Comparison of ENCODE assay signal across 21 mouse cellular contexts in the genomic region with DNA sequence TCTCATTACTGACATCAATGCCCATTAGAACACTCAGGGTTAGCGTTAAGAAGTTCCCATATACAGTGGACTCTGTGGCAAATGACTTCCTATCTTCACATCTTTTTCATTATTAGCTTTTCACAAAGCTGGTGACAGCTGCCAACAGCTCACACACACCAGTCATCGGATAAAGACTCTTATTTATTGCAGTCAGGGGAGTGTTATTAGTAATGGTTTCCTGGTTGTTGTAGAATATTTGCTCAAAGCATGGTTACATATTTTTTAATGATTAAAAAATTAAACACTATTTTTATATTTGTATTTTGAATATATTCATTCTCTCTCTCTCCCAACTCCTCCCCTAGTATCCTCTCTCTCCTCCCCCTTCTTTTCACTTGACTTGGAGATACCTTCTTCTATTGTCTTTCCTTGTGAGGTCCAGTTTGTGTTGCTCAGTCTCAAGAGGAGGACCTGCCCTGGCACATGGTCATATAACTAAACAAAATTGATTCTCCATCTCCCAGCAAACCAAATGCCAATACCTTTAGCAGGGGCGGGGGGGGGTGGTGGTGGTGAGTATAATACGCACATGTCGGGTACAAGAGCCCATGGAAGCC.
DNase-seq lines count a peak whose midpoint lies in the region; ATAC-seq lines count a peak whose summit lies in the region.
"Had no signal": no experiment of that assay in that cellular context is flagged by ENCODE, and none has a peak within 500 bp of the region (broad histone marks: within the 10 kb centered on the region; RNA-seq: fewer than 3 reads in every experiment).

No protein-coding gene starts in this region.

- no peaks in the 10 kb centered on the region for H3K9me3 ChIP-seq in forebrain, embryonic 11.5 days (ENCODE audit: control insufficient read depth, low read length)
- no peaks in the 10 kb centered on the region for H3K9me3 ChIP-seq in forebrain, embryonic 10.5 days
- no peaks in the 10 kb centered on the region for H3K9me3 ChIP-seq in neural tube, embryonic 11.5 days (ENCODE audit: control insufficient read depth, low read length)
- no peaks in the 10 kb centered on the region for H3K9me3 ChIP-seq in midbrain, embryonic 14.5 days (ENCODE audit: control insufficient read depth, low read length)
- no peaks in the 10 kb centered on the region for H3K9me3 ChIP-seq in neural tube, embryonic 15.5 days (replicated peaks)
- H3K9me3 ChIP-seq: embryonic facial prominence, embryonic 10.5 days; limb, embryonic 13.5 days; liver, embryonic 13.5 days; stomach, embryonic 15.5 days had no signal

- no peak for DNase-seq in forebrain, embryonic 11.5 days (ENCODE audit: low spot score)
- DNase-seq in forebrain, embryonic 10.5 days (ENCODE audit: extremely low spot score, low spot score) = no peak
- DNase-seq in neural tube, embryonic 11.5 days (ENCODE audit: low spot score) = no peak
- no peak for DNase-seq in neural tube, embryonic 10.5 days (ENCODE audit: extremely low spot score, low spot score)
- no peak for DNase-seq in midbrain, embryonic 14.5 days
- no peak for DNase-seq in adrenal gland, adult 2 months
- no peak for DNase-seq in urinary bladder, postnatal 36 days (ENCODE audit: low spot score in 2 of 2)
- DNase-seq: adrenal gland, postnatal 14 days; cerebellum, adult 18-20 months; cerebellum, postnatal 25 days; gastrocnemius, postnatal 14 days; liver, embryonic 13.5 days; lung, embryonic 14.5 days; lung, postnatal 36 days; right cerebral cortex, postnatal 25 days; thymus, adult 2 months had no signal

- H3K36me3 ChIP-seq in forebrain, embryonic 11.5 days (ENCODE audit: control insufficient read depth, insufficient read depth, low read length) = no peaks in the 10 kb centered on the region
- H3K36me3 ChIP-seq in forebrain, embryonic 10.5 days (replicated peaks) = no peaks in the 10 kb centered on the region
- H3K36me3 ChIP-seq in neural tube, embryonic 11.5 days (ENCODE audit: control insufficient read depth, insufficient read depth, low read length) = no peaks in the 10 kb centered on the region
- H3K36me3 ChIP-seq in midbrain, embryonic 14.5 days (ENCODE audit: control insufficient read depth, insufficient read depth, low read length) = no peaks in the 10 kb centered on the region
- no peaks in the 10 kb centered on the region for H3K36me3 ChIP-seq in neural tube, embryonic 15.5 days
- H3K36me3 ChIP-seq: embryonic facial prominence, embryonic 10.5 days; limb, embryonic 13.5 days; liver, embryonic 13.5 days; stomach, embryonic 15.5 days had no signal

- no peak overlapping the region for H3K9ac ChIP-seq in forebrain, embryonic 11.5 days (ENCODE audit: low read length)
- no peak overlapping the region for H3K9ac ChIP-seq in neural tube, embryonic 11.5 days (ENCODE audit: low read length)
- no peak overlapping the region for H3K9ac ChIP-seq in midbrain, embryonic 14.5 days (replicated peaks; ENCODE audit: low read length)
- no peak overlapping the region for H3K9ac ChIP-seq in neural tube, embryonic 15.5 days (replicated peaks)
- H3K9ac ChIP-seq: limb, embryonic 13.5 days; liver, embryonic 13.5 days; lung, embryonic 14.5 days; stomach, embryonic 15.5 days had no signal

- H3K4me1 ChIP-seq in forebrain, embryonic 11.5 days (replicated peaks; ENCODE audit: control insufficient read depth, insufficient read depth, low read length) = no peaks in the 10 kb centered on the region
- H3K4me1 ChIP-seq in forebrain, embryonic 10.5 days = peaks cover 11% of the 10 kb centered on the region; the same call in 1 of the 2 replicates
- H3K4me1 ChIP-seq in neural tube, embryonic 11.5 days (ENCODE audit: control insufficient read depth, insufficient read depth, low read length) = peaks cover 4% of the 10 kb centered on the region; the same call in 1 of the 2 replicates
- H3K4me1 ChIP-seq in midbrain, embryonic 14.5 days (ENCODE audit: control insufficient read depth, insufficient read depth, low read length) = peaks cover 18% of the 10 kb centered on the region
- H3K4me1 ChIP-seq in neural tube, embryonic 15.5 days = peaks cover 14% of the 10 kb centered on the region
- H3K4me1 ChIP-seq: embryonic facial prominence, embryonic 10.5 days; limb, embryonic 13.5 days; liver, embryonic 13.5 days; stomach, embryonic 15.5 days had no signal

- H3K4me3 ChIP-seq in forebrain, embryonic 11.5 days (ENCODE audit: low read depth, low read length) = no peak overlapping the region
- H3K4me3 ChIP-seq in forebrain, embryonic 10.5 days = no peak overlapping the region
- H3K4me3 ChIP-seq in neural tube, embryonic 11.5 days (ENCODE audit: low read depth, low read length) = no peak overlapping the region
- no peak overlapping the region for H3K4me3 ChIP-seq in midbrain, embryonic 14.5 days (replicated peaks; ENCODE audit: low read depth, low read length)
- H3K4me3 ChIP-seq in neural tube, embryonic 15.5 days (replicated peaks) = no peak overlapping the region
- H3K4me3 ChIP-seq: embryonic facial prominence, embryonic 10.5 days; limb, embryonic 13.5 days; liver, embryonic 13.5 days; stomach, embryonic 15.5 days had no signal

- H3K4me2 ChIP-seq in forebrain, embryonic 11.5 days (ENCODE audit: low read depth, low read length, severe bottlenecking) = no peak overlapping the region
- no peak overlapping the region for H3K4me2 ChIP-seq in neural tube, embryonic 11.5 days (ENCODE audit: low read depth)
- no peak overlapping the region for H3K4me2 ChIP-seq in midbrain, embryonic 14.5 days (ENCODE audit: low read length)
- no peak overlapping the region for H3K4me2 ChIP-seq in neural tube, embryonic 15.5 days
- H3K4me2 ChIP-seq: limb, embryonic 13.5 days; liver, embryonic 13.5 days; lung, embryonic 14.5 days; stomach, embryonic 15.5 days had no signal

- ATAC-seq in forebrain, embryonic 11.5 days (replicated peaks; ENCODE audit: low FRiP score) = 0 out of 2 replicates have a peak, but pooled peaks have one; percentile 48
- ATAC-seq in neural tube, embryonic 11.5 days (ENCODE audit: insufficient read depth, low FRiP score, low TSS enrichment) = no peak
- no peak; the same call in 1 of the 2 replicates for ATAC-seq in midbrain, embryonic 14.5 days (ENCODE audit: low FRiP score, low TSS enrichment)
- ATAC-seq in neural tube, embryonic 15.5 days (ENCODE audit: low FRiP score) = peak; percentile 50; the same call in 1 of the 2 replicates
- ATAC-seq: intestine, postnatal 0 days had no signal

- 74% methylated on average over 5 of the region's 5 CpGs for WGBS in forebrain, embryonic 11.5 days
- WGBS in forebrain, embryonic 10.5 days = 92% methylated on average over 5 of the region's 5 CpGs
- 79% methylated on average over 5 of the region's 5 CpGs for WGBS in neural tube, embryonic 11.5 days
- WGBS in midbrain, embryonic 14.5 days = 60% methylated on average over 5 of the region's 5 CpGs
- 38% methylated on average over 5 of the region's 5 CpGs for WGBS in neural tube, embryonic 15.5 days

- H3K27me3 ChIP-seq in forebrain, embryonic 11.5 days (ENCODE audit: control insufficient read depth, insufficient read depth, low read length) = no peaks in the 10 kb centered on the region
- no peaks in the 10 kb centered on the region for H3K27me3 ChIP-seq in forebrain, embryonic 10.5 days (ENCODE audit: poor library complexity, severe bottlenecking)
- no peaks in the 10 kb centered on the region for H3K27me3 ChIP-seq in neural tube, embryonic 11.5 days (ENCODE audit: control insufficient read depth, insufficient read depth, low read length)
- no peaks in the 10 kb centered on the region for H3K27me3 ChIP-seq in midbrain, embryonic 14.5 days (ENCODE audit: control insufficient read depth, insufficient read depth, low read length)
- H3K27me3 ChIP-seq in neural tube, embryonic 15.5 days (replicated peaks) = no peaks in the 10 kb centered on the region
- H3K27me3 ChIP-seq: limb, embryonic 13.5 days; liver, embryonic 13.5 days; stomach, embryonic 15.5 days had no signal

- peak overlapping the region; percentile 32; the same call in 1 of the 2 replicates for H3K27ac ChIP-seq in forebrain, embryonic 11.5 days (ENCODE audit: low read depth, low read length)
- no peak overlapping the region for H3K27ac ChIP-seq in forebrain, embryonic 10.5 days
- H3K27ac ChIP-seq in neural tube, embryonic 11.5 days (ENCODE audit: low read depth, low read length) = 0 out of 2 replicates have a peak overlapping the region, but pooled peaks have one; percentile 14
- H3K27ac ChIP-seq in midbrain, embryonic 14.5 days (replicated peaks; ENCODE audit: low read depth, low read length) = peak overlapping the region; percentile 75
- H3K27ac ChIP-seq in neural tube, embryonic 15.5 days (replicated peaks) = 0 out of 2 replicates have a peak overlapping the region, but pooled peaks have one; percentile 52
- H3K27ac ChIP-seq: embryonic facial prominence, embryonic 10.5 days; limb, embryonic 13.5 days; liver, embryonic 13.5 days; stomach, embryonic 15.5 days had no signal

Comparison
In these comparisons a context has a peak if more than half of its experiments do, and no peak if none do; other contexts are left out.
1. ATAC-seq: peak in forebrain, embryonic 11.5 days (single experiment) and neural tube, embryonic 15.5 days (single experiment); none in neural tube, embryonic 11.5 days (single experiment) and midbrain, embryonic 14.5 days (single experiment).